Mouse (Mus musculus) heart, postnatal 0 days (tissue): ENCODE results near the gene Mllt11. TPM values are rescaled to one million over a fixed set of nuclear protein-coding genes. Genes with fewer than 3 reads are reported as not detected.
A peak's percentile ranks its signal among the peaks of the same experiment; 100 is the strongest.

Source experiments
- ATAC-seq: fragments of 200-750 bp; cut with Nextera tagmentation; 2 replicates; pipeline ENCODE4 v1.8.0; 2017; ENCODE audit warnings: low read depth, moderate number of reproducible peaks, moderate library complexity; ENCODE audit not compliant: insufficient read depth
- DNase-seq: peaks from one replicate; pipeline ENCODE4 v3.0.0-alpha.2; 2016; ENCODE audit warnings: low spot score
- H3K27ac ChIP-seq: fragments of 300-500 bp; sonication (generic); 2 replicates; pipeline ENCODE4 v1.5.1; 2014; ENCODE audit warnings: low read depth, mild to moderate bottlenecking
- H3K27me3 ChIP-seq: fragments of 300-500 bp; sonication (generic); 2 replicates; pipeline ENCODE4 v1.6.1; 2014; ENCODE audit warnings: low read length, mixed read lengths; ENCODE audit not compliant: control insufficient read depth, insufficient read depth
- H3K36me3 ChIP-seq: fragments of 300-500 bp; sonication (generic); replicated peaks from 2 replicates; pipeline ENCODE4 v1.6.1; 2014; ENCODE audit warnings: low read length, mixed read lengths; ENCODE audit not compliant: control insufficient read depth, insufficient read depth
- H3K4me1 ChIP-seq: fragments of 300-500 bp; sonication (generic); 2 replicates; pipeline ENCODE4 v1.6.1; 2014; ENCODE audit warnings: antibody characterized with exemption; ENCODE audit not compliant: control insufficient read depth, insufficient read depth
- H3K4me2 ChIP-seq: fragments of 300-500 bp; sonication (generic); 2 replicates; pipeline ENCODE4 v1.6.1; 2014; ENCODE audit warnings: low read depth, mild to moderate bottlenecking, low read length, moderate library complexity
- H3K4me3 ChIP-seq: fragments of 300-500 bp; sonication (generic); 2 replicates; pipeline ENCODE4 v1.5.1; 2014; ENCODE audit warnings: low read depth, low read length
- H3K9ac ChIP-seq: fragments of 300-500 bp; sonication (generic); replicated peaks from 2 replicates; pipeline ENCODE4 v1.6.1; 2014; ENCODE audit warnings: low read depth, low read length, mixed read lengths
- H3K9me3 ChIP-seq: fragments of 300-500 bp; sonication (generic); replicated peaks from 2 replicates; pipeline ENCODE4 v1.6.1; 2016; ENCODE audit warnings: low read length; ENCODE audit not compliant: control insufficient read depth
- CTCF ChIP-seq: IDR thresholded peaks from 2 replicates; pipeline ENCODE4 v1.5.1; 2016; ENCODE audit warnings: antibody characterized with exemption, control low read depth, low read depth
- EP300 ChIP-seq: IDR thresholded peaks from 2 replicates; pipeline ENCODE4 v1.6.1; 2016; ENCODE audit warnings: antibody characterized with exemption, low read depth
- WGBS: fragments of 180-500 bp; shearing (Covaris S2); extraction: QIAGEN DNeasy Blood & Tissue Kit; methylation state at CpG from one replicate; pipeline ENCODE4 v1.1.7; 2014; 5-methylcytosine and 5-hydroxymethylcytosine counted together
- polyA plus RNA-seq: library from polyadenylated mRNA; unstranded; fragments of >200 nt; fragmentation: Nextera tagmentation; extraction: Ambion mirVana; gene quantifications from 2 replicates; pipeline ENCODE4 v1.2.1, GENCODE M21; 2015
- total RNA-seq: library from RNA; depleted of rRNA; stranded (reverse); fragments of >200 nt; gene quantifications from 2 replicates; pipeline ENCODE4 v1.2.3, GENCODE M21; 2014; ENCODE audit warnings: low replicate concordance; rRNA removed

Gene Mllt11
- total RNA-seq (4.3 and 6.1 TPM in 2 replicates), polyA plus RNA-seq (8.9 and 9.0 TPM in 2 replicates)

DNA sequence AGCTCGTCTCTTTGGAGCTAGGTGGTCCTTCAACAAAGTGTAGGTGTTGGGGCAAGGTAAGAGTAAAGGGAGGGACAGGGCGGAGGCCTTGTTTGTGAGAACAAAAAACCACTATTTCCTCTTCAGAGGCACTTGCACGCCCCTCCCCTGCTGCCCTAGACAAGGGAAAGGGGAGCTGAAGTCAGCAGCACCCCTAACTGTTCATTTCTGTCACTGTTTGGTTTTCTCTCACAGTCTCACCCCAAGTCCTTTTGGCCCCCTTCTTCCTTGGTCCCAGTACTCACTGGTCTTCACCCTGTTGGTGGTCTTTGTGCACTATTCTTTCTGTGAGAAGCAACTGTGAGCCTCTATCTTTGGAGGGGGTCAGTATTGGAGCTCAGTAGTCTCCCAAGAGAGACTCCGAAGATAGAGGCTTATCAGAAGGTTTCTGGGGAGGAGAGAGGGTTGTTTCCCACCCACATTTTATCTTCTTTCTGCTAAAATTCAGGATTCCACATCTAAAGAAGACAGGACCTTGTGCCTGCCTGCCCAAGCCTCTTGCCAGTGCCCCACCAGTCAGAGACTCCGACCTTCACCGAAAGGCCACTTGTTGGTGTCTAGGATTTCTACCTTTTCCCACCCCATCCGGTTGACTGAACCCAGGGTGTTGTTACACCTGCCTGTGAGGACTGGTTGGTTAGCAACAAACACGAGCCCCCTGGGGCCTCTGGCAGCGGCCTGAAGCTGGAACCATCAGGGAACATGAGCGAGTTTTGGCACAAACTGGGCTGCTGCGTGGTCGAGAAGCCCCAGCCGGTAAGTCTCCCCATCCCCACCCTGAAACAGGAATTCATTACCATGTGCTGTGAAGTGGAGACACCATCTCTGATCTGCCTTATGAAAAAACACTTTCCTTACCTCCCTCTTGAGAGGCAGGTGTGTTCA lies at the start of gene Mllt11:
Gene Mllt11, minus strand, starts transcription at position 874 of the 924 bp plus-strand sequence.
- ATAC-seq, result no peak
- WGBS, result 69% methylated on average over 13 of the region's 13 CpGs
- Histone ChIP-seq H3K27ac (peak within 1 kb of the TSS; percentile 94), H3K9ac (0 out of 2 replicates have a peak within 1 kb of the TSS, but pooled peaks have one; percentile 91), H3K9me3 (no peaks in the 10 kb centered on the region), H3K4me1 (peaks cover 24% of the 10 kb centered on the region), H3K4me3 (peak within 1 kb of the TSS; percentile 89; the same call in 1 of the 2 replicates), H3K4me2 (peak within 1 kb of the TSS; percentile 81), H3K36me3 (peaks cover 50% of the 10 kb centered on the region), H3K27me3 (no peaks in the 10 kb centered on the region)
- no peak for TF ChIP-seq EP300
- no peak for TF ChIP-seq CTCF
- DNase-seq, result no peak

DNA sequence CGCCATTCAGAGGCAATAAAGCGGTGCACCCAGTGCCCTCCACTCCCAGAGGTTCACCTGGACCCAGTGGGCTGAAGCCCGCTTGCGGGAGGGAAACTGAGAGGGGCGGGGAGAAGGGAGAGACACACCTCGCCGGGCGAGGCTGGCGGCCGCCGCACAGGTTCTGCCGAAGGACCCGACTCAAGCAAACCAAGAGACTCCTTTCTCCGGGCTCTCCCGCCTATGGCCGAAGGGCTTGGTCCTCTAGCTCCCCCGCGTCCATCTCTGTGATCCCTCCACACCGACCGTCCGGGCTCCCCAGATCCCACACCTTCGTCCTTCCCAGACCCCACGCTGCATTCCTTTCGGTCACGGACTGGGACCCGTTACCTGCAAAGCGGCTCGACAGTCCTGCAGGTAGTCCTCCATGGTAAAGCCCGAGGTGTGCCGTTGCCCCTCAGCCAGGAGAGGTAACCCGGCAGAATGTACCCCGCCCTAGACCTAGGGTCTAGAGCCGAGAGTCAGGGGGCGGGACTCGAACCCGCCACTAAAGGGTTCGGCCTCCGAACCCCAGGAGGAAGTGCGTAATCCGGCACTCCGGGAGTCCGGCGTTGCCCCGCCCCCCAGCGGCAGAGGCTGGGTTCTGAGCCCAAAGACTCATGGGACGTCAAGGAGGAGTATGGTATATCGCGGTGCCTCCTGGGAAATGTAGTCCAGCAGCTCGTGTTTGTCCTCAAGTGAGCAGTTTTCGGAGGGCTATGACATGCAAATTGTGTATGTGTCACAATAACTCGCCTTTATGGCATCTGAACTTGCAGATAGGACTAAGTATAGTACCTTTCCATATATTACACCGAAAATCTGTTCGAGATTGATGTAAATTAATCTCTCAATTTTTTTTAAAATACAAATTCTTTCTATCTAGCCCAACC lies 49.5 kb upstream of the Mllt11 start, which contains the start of the genes Mindy1 and Prune1:
Gene Mindy1, plus strand, starts transcription at position 130 of the 911 bp plus-strand sequence.
Gene Prune1, minus strand, starts transcription at position 861 of the 911 bp plus-strand sequence.
- under 1% methylated on average over 52 of the region's 53 CpGs for WGBS
- peak within 1 kb of the TSS; percentile 86 for H3K9ac ChIP-seq
- no peaks in the 10 kb centered on the region for H3K27me3 ChIP-seq
- H3K4me2 ChIP-seq, result peak within 1 kb of the TSS; percentile 85
- peak within 1 kb of the TSS; percentile 65 for H3K4me3 ChIP-seq
- TF ChIP-seq EP300 (0 out of 2 replicates have a peak, but pooled peaks have one; percentile 43), CTCF (peak; percentile 36)
- peak within 1 kb of the TSS; percentile 96 for H3K27ac ChIP-seq
- ATAC-seq (peak; percentile 85), DNase-seq (peak; percentile 96)
- H3K4me1 ChIP-seq, result peaks cover 22% of the 10 kb centered on the region
- H3K36me3 ChIP-seq, result no peaks in the 10 kb centered on the region
- H3K9me3 ChIP-seq, result no peaks in the 10 kb centered on the region

- Histone ChIP-seq H3K9ac (peak overlapping the region; percentile 86), H3K4me2 (peak overlapping the region; percentile 85), H3K27ac (peak overlapping the region; percentile 96), H3K27me3 (no peaks in the 10 kb centered on the region), H3K9me3 (no peaks in the 10 kb centered on the region), H3K36me3 (no peaks in the 10 kb centered on the region), H3K4me1 (peaks cover 27% of the 10 kb centered on the region), H3K4me3 (peak overlapping the region; percentile 65)
- peak; percentile 66 for DNase-seq
- 6% methylated on average over 8 of the region's 8 CpGs for WGBS
- no peak for ATAC-seq
- TF ChIP-seq CTCF, result no peak
- no peak for TF ChIP-seq EP300
Measured at GRCm38 (mm10) chr3:95280747-95281146, 48.8 kb upstream of the Mllt11 start.

- peak; percentile 70 for DNase-seq
- H3K4me2 ChIP-seq, result no peak overlapping the region
Measured at GRCm38 (mm10) chr3:95277149-95277551, 45.2 kb upstream of the Mllt11 start.

GRCm38 (mm10) chr3:95276428-95276934 lies 44.5 kb upstream of the Mllt11 start:
- DNase-seq (no peak), ATAC-seq (no peak)
- Histone ChIP-seq H3K9ac (no peak overlapping the region), H3K9me3 (no peaks in the 10 kb centered on the region), H3K36me3 (no peaks in the 10 kb centered on the region), H3K4me3 (no peak overlapping the region), H3K27me3 (no peaks in the 10 kb centered on the region), H3K27ac (peak overlapping the region; percentile 86), H3K4me1 (peaks cover 18% of the 10 kb centered on the region), H3K4me2 (no peak overlapping the region)
- no peak for TF ChIP-seq EP300
- TF ChIP-seq CTCF, result no peak
- 66% methylated on average over 5 of the region's 5 CpGs for WGBS

More at GRCm38 (mm10) chr3:95277149-95277551, 45.2 kb upstream of the Mllt11 start:
- Histone ChIP-seq H3K36me3 (no peaks in the 10 kb centered on the region), H3K27me3 (no peaks in the 10 kb centered on the region), H3K9ac (no peak overlapping the region), H3K4me1 (peaks cover 18% of the 10 kb centered on the region), H3K27ac (peak overlapping the region; percentile 86), H3K9me3 (no peaks in the 10 kb centered on the region), H3K4me3 (no peak overlapping the region)
- TF ChIP-seq CTCF (no peak), EP300 (no peak)
- peak; percentile 7; the same call in 1 of the 2 replicates for ATAC-seq
- 10% methylated on average over 1 of the region's 1 CpGs for WGBS
